Mouse (Mus musculus): ENCODE measurements around the gene Myh3.

Gene Myh3

DNA sequence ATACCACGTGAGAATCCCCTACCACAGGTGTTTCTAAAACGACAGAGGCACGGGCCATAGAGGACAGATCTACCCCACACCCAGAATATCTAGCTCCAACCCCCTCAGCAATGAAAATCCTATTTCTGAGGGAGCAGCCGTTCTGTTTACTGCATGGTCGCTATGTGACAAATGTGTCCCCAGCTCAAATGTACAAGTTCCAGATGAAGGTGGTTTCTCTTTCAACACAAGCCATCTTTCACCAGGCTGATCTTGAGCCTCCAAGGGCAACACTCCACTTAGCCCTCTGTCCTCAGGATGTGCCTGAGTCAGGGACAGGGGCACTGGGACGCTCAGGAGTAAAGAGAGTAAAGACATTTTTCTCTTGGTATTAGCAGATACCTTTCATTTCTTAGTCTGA lies 62.9 kb downstream of the Myh3 start:
- in situ Hi-C loops (cut with MseI, MboI) = no loop called here

DNA sequence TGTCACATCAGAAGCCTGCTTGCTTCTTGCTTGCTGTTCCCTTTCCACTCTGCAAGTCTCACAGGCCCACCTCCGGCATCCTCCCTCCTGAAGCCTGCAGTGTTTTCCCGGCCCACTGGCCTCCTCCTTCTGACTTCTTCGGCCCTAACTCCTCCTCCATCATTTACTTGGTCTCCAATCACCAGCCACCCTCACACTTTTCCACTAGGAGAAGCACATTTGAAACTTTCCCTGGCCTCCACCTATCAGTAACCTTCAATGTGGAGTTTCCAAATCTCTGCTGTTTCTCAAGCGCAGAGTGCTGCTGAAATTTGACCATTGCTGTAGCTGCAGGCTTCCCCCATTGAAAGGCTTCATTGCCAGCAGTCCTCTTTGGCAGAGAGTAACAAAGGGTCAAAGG lies 63.9 kb downstream of the Myh3 start:
- in situ Hi-C loops (cut with MseI, MboI) = no loop called here

GRCm38 (mm10) chr11:67143065-67143464 lies 65.0 kb downstream of the Myh3 start:
- in situ Hi-C loops (cut with MseI, MboI) = no loop called here

DNA sequence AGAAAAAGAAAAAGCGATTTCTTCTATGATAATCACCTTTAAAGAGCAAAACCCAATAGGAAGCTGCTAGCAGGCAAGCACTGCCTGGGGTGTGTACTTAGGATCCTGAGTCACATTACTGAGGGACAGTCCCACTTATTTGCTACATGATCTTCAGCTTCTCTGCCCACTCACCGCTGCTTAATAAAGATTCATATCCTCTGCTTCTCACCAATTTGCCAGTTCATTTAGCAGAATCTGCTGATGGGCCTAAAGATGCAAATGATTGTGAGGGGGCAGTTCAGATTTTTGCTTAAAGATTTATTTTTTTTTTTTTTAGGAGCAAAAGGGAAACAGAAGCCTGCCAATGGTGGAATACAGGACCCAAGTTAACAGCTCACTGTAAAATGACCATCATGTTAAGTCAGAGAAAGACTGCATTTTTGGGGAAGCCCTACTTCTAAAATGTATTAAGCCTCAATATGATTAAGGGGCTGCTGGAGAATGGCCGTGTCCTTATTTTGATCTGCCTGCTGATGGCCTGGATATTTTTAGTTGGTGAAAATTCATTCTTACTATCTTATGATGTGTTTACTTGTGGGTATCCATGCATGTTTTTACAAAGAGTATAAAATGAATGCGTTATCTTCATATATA lies 65.9 kb downstream of the Myh3 start:
- in situ Hi-C loops (cut with MseI, MboI) = no loop called here

- in situ Hi-C loops (cut with MseI, MboI) = no loop called here
These were observed 66.6 kb downstream of the Myh3 start for GRCm38 (mm10) chr11:67144559-67145265.

DNA sequence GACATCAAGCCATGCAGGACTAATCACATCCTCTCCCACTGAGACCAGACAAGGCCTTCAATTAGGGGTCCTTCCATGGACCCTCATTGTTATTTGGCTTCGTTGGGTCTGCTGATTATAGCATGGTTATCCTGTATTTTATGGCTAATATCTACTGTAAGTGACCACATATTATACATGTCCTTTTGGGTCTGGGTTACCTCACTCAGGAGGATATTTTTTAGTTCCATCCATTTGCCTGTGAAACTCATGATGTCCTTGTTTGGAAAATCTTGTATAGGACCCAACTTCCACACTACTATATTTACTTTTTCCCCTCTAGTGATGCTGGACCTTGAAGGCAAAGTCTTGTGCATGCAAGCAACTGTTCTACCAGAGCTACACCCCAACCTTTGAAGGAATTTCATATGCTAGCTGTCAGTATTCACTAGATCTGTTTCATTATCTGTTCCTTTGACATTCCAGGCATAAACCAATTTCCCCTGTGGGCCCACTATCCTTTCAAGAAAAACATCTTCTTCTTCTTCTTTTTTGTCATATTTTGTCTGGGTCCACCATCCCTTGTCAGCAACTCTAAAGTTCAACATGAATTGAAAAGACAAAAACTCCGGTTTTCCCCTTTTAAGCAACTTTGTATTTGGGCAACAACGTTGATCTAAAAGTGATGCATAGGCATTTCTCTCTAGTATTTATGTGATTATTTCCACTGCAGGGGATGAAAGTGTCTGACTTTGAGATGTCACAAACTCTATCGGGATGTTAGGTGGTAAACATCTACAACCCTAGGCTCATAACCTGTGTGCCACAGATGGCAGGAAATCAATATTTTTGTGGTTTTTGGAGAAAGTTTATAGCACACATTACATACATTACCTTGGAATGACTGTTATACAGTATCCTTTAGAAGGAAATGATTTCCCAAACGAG lies 67.6 kb downstream of the Myh3 start:
- in situ Hi-C loops (cut with MseI, MboI) = no loop called here

GRCm38 (mm10) chr11:67146409-67147282 lies 68.5 kb downstream of the Myh3 start:
- in situ Hi-C loops (cut with MseI, MboI) = no loop called here

DNA sequence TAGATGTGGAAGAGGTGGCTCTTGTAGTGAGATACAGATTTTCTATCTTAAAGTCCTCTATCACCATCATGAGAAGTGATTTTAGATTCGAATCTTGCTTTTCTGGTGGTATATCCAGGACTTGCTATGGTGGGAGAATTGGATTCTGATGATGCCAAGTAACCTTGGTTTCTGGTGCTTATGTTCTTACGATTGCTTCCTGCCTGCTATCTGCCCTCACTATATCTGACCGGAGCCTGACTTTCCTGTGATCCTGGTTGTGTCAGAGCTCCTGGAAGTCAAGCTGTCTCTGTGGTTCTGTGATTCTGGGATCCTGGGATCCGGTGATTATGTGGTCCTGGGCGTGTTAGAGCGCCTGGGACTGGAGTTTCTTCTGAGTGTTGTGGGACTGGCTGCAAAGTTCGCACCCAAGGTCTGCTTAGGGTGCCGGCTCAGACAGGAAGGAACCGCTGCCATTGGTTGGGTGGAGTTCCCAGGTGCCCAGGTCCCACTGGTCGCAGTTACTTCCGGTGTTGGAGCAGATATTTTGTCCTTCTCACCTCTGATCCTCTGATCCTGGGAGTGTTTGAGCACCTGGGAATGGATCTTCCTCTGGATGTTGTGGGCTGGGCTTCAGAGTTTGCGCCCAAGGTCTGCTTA lies 69.3 kb downstream of the Myh3 start:
- in situ Hi-C loops (cut with MseI, MboI) = no loop called here

DNA sequence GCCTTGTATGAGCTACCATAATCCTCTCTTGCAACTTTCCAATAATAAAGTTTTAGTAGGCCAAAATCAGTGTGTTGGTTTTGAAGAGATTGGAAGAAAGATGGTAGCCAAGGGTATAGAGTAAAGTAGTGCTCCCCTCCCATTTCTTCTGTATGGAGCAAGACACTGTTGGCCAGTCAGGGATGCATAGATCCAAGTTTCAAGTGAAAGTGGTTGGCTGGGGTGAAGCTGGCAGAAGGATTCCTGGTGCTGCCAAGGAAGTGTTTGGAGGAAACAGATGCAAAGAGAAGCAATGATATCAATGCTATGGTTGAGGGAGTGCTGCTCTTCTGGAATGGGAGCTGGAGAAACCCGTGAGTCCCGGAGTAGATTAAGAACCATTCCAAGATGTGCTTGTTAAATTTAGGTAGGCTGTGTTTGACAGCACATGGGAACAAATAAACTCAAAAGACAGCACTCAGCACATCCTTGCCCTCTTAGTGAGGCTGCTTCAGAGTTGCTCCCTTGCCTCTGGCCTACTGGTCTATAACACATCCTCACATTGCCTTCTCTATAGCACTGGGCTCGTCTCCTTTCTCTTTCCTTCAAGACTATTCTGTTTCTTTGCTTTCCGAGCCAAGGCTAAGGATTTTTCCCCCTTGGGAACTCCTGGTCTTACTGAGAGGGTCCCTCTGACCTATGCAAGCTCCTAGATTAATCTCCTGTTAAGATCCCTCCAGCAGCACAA lies 70.3 kb downstream of the Myh3 start:
- in situ Hi-C loops (cut with MseI, MboI) = no loop called here

- in situ Hi-C loops (cut with MseI, MboI) = no loop called here
These were observed 72.1 kb downstream of the Myh3 start for GRCm38 (mm10) chr11:67150237-67150636.

GRCm38 (mm10) chr11:67151159-67151558 lies 73.1 kb downstream of the Myh3 start:
- in situ Hi-C loops (cut with MseI, MboI) = no loop called here

All from mouse trophoblast stem cell (cell line).